Mouse (Mus musculus): ENCODE results near the gene Enox1. TPM values are rescaled to one million over a fixed set of nuclear protein-coding genes. Genes with fewer than 3 reads are reported as not detected.

Enox1 gene
- total RNA-seq, 1 experiment: 25.3 TPM

- in situ Hi-C loops (cut with MboI; ENCODE audit: low sequenced_read_pairs in 2 of 2, unreplicated experiment in 2 of 2): no loop called here
- no peaks in the 10 kb centered on the region for H3K36me3 ChIP-seq (ENCODE audit: control insufficient read depth, insufficient read depth, low read length, poor library complexity, severe bottlenecking)
- H3K4me1 ChIP-seq (ENCODE audit: control insufficient read depth in 2 of 2, insufficient read depth in 2 of 2, low read length in 2 of 2, poor library complexity in 1 of 2): no peaks in the 10 kb centered on the region
- no peak for TF ChIP-seq CHD2 (IDR thresholded peaks at IDR 0.05; ENCODE audit: low read depth, low read length)
- TF ChIP-seq MAFK (IDR thresholded peaks at IDR 0.05; ENCODE audit: insufficient read depth, low read depth, low read length): no peak
- TF ChIP-seq ZNF384 (IDR thresholded peaks at IDR 0.05; ENCODE audit: low read depth, low read length): no peak
- no peak for TF ChIP-seq ZC3H11A (IDR thresholded peaks at IDR 0.05; ENCODE audit: borderline replicate concordance, low read depth, low read length)
- TF ChIP-seq HCFC1 (IDR thresholded peaks at IDR 0.05; ENCODE audit: borderline replicate concordance, insufficient read depth, low read length): no peak
- H3K27ac ChIP-seq (ENCODE audit: insufficient read depth, low read depth, low read length, poor library complexity, severe bottlenecking): no peak overlapping the region
- no peaks in the 10 kb centered on the region for H3K9me3 ChIP-seq (ENCODE audit: control insufficient read depth, insufficient read depth, low read depth, low read length)
- no peak overlapping the region for H3K9ac ChIP-seq (ENCODE audit: insufficient read depth, low read depth, low read length, poor library complexity, severe bottlenecking)
- H3K4me3 ChIP-seq (ENCODE audit: insufficient read depth in 1 of 2, low read depth in 1 of 2, low read length in 2 of 2, poor library complexity in 1 of 2, severe bottlenecking in 1 of 2): no peak overlapping the region
- no peak for DNase-seq (ENCODE audit: low read depth, low spot score)
Observed at GRCm38 (mm10) chr14:77213210-77213609, 56.6 kb downstream of the Enox1 start.

- no peak overlapping the region for H3K4me3 ChIP-seq (ENCODE audit: insufficient read depth in 1 of 2, low read depth in 1 of 2, low read length in 2 of 2, poor library complexity in 1 of 2, severe bottlenecking in 1 of 2)
- no peaks in the 10 kb centered on the region for H3K4me1 ChIP-seq (ENCODE audit: control insufficient read depth in 2 of 2, insufficient read depth in 2 of 2, low read length in 2 of 2, poor library complexity in 1 of 2)
- H3K9ac ChIP-seq (ENCODE audit: insufficient read depth, low read depth, low read length, poor library complexity, severe bottlenecking): no peak overlapping the region
- no peak overlapping the region for H3K27ac ChIP-seq (ENCODE audit: insufficient read depth, low read depth, low read length, poor library complexity, severe bottlenecking)
- H3K36me3 ChIP-seq (ENCODE audit: control insufficient read depth, insufficient read depth, low read length, poor library complexity, severe bottlenecking): no peaks in the 10 kb centered on the region
- no peaks in the 10 kb centered on the region for H3K9me3 ChIP-seq (ENCODE audit: control insufficient read depth, insufficient read depth, low read depth, low read length)
- in situ Hi-C loops (cut with MboI; ENCODE audit: low sequenced_read_pairs in 2 of 2, unreplicated experiment in 2 of 2): no loop called here
- no peak for DNase-seq (ENCODE audit: low read depth, low spot score)
- TF ChIP-seq HCFC1 (IDR thresholded peaks at IDR 0.05; ENCODE audit: borderline replicate concordance, insufficient read depth, low read length): no peak
- no peak for TF ChIP-seq ZNF384 (IDR thresholded peaks at IDR 0.05; ENCODE audit: low read depth, low read length)
- TF ChIP-seq CHD2 (IDR thresholded peaks at IDR 0.05; ENCODE audit: low read depth, low read length): no peak
- no peak for TF ChIP-seq ZC3H11A (IDR thresholded peaks at IDR 0.05; ENCODE audit: borderline replicate concordance, low read depth, low read length)
- TF ChIP-seq MAFK (IDR thresholded peaks at IDR 0.05; ENCODE audit: insufficient read depth, low read depth, low read length): no peak
Observed at GRCm38 (mm10) chr14:77214848-77215247, 58.3 kb downstream of the Enox1 start.

DNA sequence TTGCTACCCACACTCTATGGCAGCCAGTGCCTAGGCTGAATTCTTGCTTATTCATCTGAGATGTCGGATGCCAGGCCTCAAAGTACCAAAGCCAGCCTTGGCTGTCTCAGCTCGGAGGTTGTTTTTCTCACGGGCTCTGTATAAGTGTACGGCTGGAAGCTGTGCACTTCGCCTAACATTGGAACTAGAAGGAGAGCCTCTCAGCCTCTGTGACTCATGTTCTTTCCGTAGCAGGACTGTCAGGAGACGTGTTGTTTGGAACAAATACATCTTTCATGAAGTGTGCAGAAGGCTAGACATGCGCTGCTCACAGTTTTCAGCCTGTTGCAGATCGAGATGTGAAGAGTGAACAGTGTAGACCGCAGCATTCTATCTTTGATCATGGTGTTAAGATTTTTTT lies 68.8 kb downstream of the Enox1 start:
- no peak for DNase-seq (ENCODE audit: low read depth, low spot score)
- Histone ChIP-seq H3K27ac (ENCODE audit: insufficient read depth, low read depth, low read length, poor library complexity, severe bottlenecking) (no peak overlapping the region), H3K36me3 (ENCODE audit: control insufficient read depth, insufficient read depth, low read length, poor library complexity, severe bottlenecking) (no peaks in the 10 kb centered on the region), H3K9ac (ENCODE audit: insufficient read depth, low read depth, low read length, poor library complexity, severe bottlenecking) (no peak overlapping the region), H3K9me3 (ENCODE audit: control insufficient read depth, insufficient read depth, low read depth, low read length) (no peaks in the 10 kb centered on the region), H3K4me1 (ENCODE audit: control insufficient read depth in 2 of 2, insufficient read depth in 2 of 2, low read length in 2 of 2, poor library complexity in 1 of 2) (no peaks in the 10 kb centered on the region), H3K4me3 (ENCODE audit: insufficient read depth in 1 of 2, low read depth in 1 of 2, low read length in 2 of 2, poor library complexity in 1 of 2, severe bottlenecking in 1 of 2) (no peak overlapping the region)
- TF ChIP-seq HCFC1 (IDR thresholded peaks at IDR 0.05; ENCODE audit: borderline replicate concordance, insufficient read depth, low read length): no peak
- no peak for TF ChIP-seq ZNF384 (IDR thresholded peaks at IDR 0.05; ENCODE audit: low read depth, low read length)
- no peak for TF ChIP-seq MAFK (IDR thresholded peaks at IDR 0.05; ENCODE audit: insufficient read depth, low read depth, low read length)
- TF ChIP-seq CHD2 (IDR thresholded peaks at IDR 0.05; ENCODE audit: low read depth, low read length): no peak
- TF ChIP-seq ZC3H11A (IDR thresholded peaks at IDR 0.05; ENCODE audit: borderline replicate concordance, low read depth, low read length): no peak
- in situ Hi-C loops (cut with MboI; ENCODE audit: low sequenced_read_pairs in 2 of 2, unreplicated experiment in 2 of 2): no loop called here

DNA sequence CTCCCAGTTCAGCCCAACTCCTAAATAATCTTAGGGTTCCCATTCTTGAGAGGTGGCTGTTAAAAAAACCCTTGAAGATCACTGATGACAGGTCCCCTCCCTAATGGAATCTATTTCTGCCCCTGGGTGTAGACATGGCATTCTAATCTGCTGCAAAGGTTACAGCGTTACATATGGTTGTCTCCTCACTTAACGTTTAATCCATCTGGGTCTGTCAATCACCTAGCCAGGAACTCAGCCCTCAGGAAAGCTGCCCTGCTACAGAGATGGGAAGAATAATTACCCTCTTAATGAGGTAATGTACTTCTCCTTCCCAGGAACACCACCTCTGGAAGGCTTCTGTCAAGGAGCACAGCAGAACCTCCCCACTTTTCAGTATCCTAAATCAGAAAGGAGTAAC lies 82.2 kb downstream of the Enox1 start:
- Histone ChIP-seq H3K36me3 (ENCODE audit: control insufficient read depth, insufficient read depth, low read length, poor library complexity, severe bottlenecking) (no peaks in the 10 kb centered on the region), H3K9me3 (ENCODE audit: control insufficient read depth, insufficient read depth, low read depth, low read length) (no peaks in the 10 kb centered on the region), H3K9ac (ENCODE audit: insufficient read depth, low read depth, low read length, poor library complexity, severe bottlenecking) (no peak overlapping the region), H3K4me1 (ENCODE audit: control insufficient read depth in 2 of 2, insufficient read depth in 2 of 2, low read length in 2 of 2, poor library complexity in 1 of 2) (no peaks in the 10 kb centered on the region), H3K27ac (ENCODE audit: insufficient read depth, low read depth, low read length, poor library complexity, severe bottlenecking) (no peak overlapping the region), H3K4me3 (ENCODE audit: insufficient read depth in 1 of 2, low read depth in 1 of 2, low read length in 2 of 2, poor library complexity in 1 of 2, severe bottlenecking in 1 of 2) (no peak overlapping the region)
- DNase-seq (ENCODE audit: low read depth, low spot score): no peak
- in situ Hi-C loops (cut with MboI; ENCODE audit: low sequenced_read_pairs in 2 of 2, unreplicated experiment in 2 of 2): no loop called here
- TF ChIP-seq MAFK (IDR thresholded peaks at IDR 0.05; ENCODE audit: insufficient read depth, low read depth, low read length) (no peak), CHD2 (IDR thresholded peaks at IDR 0.05; ENCODE audit: low read depth, low read length) (no peak), ZNF384 (IDR thresholded peaks at IDR 0.05; ENCODE audit: low read depth, low read length) (no peak), HCFC1 (IDR thresholded peaks at IDR 0.05; ENCODE audit: borderline replicate concordance, insufficient read depth, low read length) (no peak), ZC3H11A (IDR thresholded peaks at IDR 0.05; ENCODE audit: borderline replicate concordance, low read depth, low read length) (no peak)

DNA sequence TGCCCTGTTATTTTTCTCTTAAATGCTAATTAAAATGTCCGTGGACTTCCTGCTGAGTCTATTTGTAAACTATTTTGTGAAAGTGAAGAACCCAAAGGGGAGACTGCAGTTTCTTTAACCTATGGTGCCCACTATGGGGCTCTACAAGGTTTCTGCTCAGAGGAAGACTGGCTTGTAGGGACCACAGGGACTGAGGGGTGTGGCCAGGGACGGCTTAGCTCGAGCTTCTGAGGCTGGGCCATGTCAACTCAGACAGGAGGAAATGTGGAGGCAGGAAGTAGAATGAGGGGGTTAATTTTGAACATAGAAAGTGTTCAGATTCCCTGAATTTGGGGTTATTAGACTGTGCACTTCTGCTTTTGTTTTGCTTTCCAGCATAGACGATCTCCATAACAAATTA lies 82.8 kb downstream of the Enox1 start:
- Histone ChIP-seq H3K36me3 (ENCODE audit: control insufficient read depth, insufficient read depth, low read length, poor library complexity, severe bottlenecking) (no peaks in the 10 kb centered on the region), H3K4me3 (ENCODE audit: insufficient read depth in 1 of 2, low read depth in 1 of 2, low read length in 2 of 2, poor library complexity in 1 of 2, severe bottlenecking in 1 of 2) (no peak overlapping the region), H3K9me3 (ENCODE audit: control insufficient read depth, insufficient read depth, low read depth, low read length) (no peaks in the 10 kb centered on the region), H3K4me1 (ENCODE audit: control insufficient read depth in 2 of 2, insufficient read depth in 2 of 2, low read length in 2 of 2, poor library complexity in 1 of 2) (no peaks in the 10 kb centered on the region), H3K27ac (ENCODE audit: insufficient read depth, low read depth, low read length, poor library complexity, severe bottlenecking) (no peak overlapping the region), H3K9ac (ENCODE audit: insufficient read depth, low read depth, low read length, poor library complexity, severe bottlenecking) (no peak overlapping the region)
- in situ Hi-C loops (cut with MboI; ENCODE audit: low sequenced_read_pairs in 2 of 2, unreplicated experiment in 2 of 2): no loop called here
- DNase-seq (ENCODE audit: low read depth, low spot score): no peak
- no peak for TF ChIP-seq HCFC1 (IDR thresholded peaks at IDR 0.05; ENCODE audit: borderline replicate concordance, insufficient read depth, low read length)
- no peak for TF ChIP-seq ZC3H11A (IDR thresholded peaks at IDR 0.05; ENCODE audit: borderline replicate concordance, low read depth, low read length)
- TF ChIP-seq MAFK (IDR thresholded peaks at IDR 0.05; ENCODE audit: insufficient read depth, low read depth, low read length): no peak
- TF ChIP-seq ZNF384 (IDR thresholded peaks at IDR 0.05; ENCODE audit: low read depth, low read length): no peak
- no peak for TF ChIP-seq CHD2 (IDR thresholded peaks at IDR 0.05; ENCODE audit: low read depth, low read length)
